Mouse (Mus musculus): ENCODE data around the gene Gsg1l. TPM values are rescaled to one million over a fixed set of nuclear protein-coding genes. Genes with fewer than 3 reads are reported as not detected.

Gsg1l gene
- polyA plus RNA-seq, 1 experiment: not detected

DNA sequence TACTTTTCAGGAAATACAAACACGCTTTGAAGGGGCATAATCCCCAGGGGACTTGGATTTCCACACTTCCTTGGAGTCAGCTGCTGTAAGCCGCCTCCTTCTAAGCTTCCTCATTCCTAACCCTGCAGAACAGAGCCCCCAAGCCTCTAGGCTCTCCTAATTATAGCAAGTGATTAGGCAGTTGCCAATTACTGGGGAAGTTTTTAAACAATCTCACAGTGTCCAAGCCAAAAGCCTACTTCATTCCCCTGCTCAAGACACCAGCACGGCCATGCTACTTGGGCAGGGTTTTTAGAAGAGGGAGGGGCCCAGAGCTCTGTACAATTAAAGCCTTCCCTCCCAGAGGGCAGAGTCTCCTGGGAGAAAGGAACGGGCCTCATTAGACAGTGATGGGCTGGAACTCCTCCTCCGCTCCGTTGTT lies 4.1 kb upstream of the Gsg1l start:
- Histone ChIP-seq H3K4me1 (ENCODE audit: control insufficient read depth, insufficient read depth, low read length) (no peaks in the 10 kb centered on the region), H3K9me3 (replicated peaks; ENCODE audit: control insufficient read depth, insufficient read depth, low read length, poor library complexity, severe bottlenecking) (no peaks in the 10 kb centered on the region), H3K4me3 (ENCODE audit: low read depth, low read length) (no peak overlapping the region), H3K27me3 (ENCODE audit: control insufficient read depth, insufficient read depth, low read length, poor library complexity, severe bottlenecking) (peaks cover 15% of the 10 kb centered on the region), H3K27ac (ENCODE audit: insufficient read depth, low read length) (no peak overlapping the region), H3K9ac (ENCODE audit: low read depth, poor library complexity, severe bottlenecking) (no peak overlapping the region), H3K36me3 (ENCODE audit: control insufficient read depth, insufficient read depth, low read length, poor library complexity, severe bottlenecking) (no peaks in the 10 kb centered on the region)
- TF ChIP-seq CTCF (IDR thresholded peaks at IDR 0.05; ENCODE audit: low read depth, low read length): no peak
- TF ChIP-seq POLR2A (IDR thresholded peaks at IDR 0.05; ENCODE audit: insufficient read depth, low read length): no peak
- TF ChIP-seq EP300 (IDR thresholded peaks at IDR 0.05; ENCODE audit: insufficient read depth, low read depth, low read length): no peak

DNA sequence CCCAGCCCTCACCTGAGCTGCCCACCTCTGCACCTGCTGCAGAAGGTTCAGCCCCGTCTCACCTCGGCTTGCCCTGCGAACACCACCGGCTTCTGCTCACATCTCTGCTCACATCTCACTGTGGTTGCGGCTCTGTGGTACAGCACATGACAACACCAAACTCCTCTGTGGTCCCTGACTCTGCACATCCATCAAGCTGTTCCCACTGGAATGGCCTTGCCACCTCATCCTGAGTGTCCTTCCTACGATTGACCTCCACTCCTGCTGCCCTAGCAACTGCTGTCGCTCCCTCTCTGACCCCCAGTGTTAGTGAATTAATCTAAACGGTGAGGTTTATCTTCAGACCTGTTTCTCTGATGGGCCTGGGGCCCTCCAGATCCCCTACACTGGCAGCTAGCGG lies 2.9 kb upstream of the Gsg1l start:
- H3K9ac ChIP-seq (ENCODE audit: low read depth, poor library complexity, severe bottlenecking): no peak overlapping the region
- no peaks in the 10 kb centered on the region for H3K36me3 ChIP-seq (ENCODE audit: control insufficient read depth, insufficient read depth, low read length, poor library complexity, severe bottlenecking)
- H3K4me3 ChIP-seq (ENCODE audit: low read depth, low read length): no peak overlapping the region
- no peaks in the 10 kb centered on the region for H3K4me1 ChIP-seq (ENCODE audit: control insufficient read depth, insufficient read depth, low read length)
- TF ChIP-seq POLR2A (IDR thresholded peaks at IDR 0.05; ENCODE audit: insufficient read depth, low read length): no peak
- TF ChIP-seq EP300 (IDR thresholded peaks at IDR 0.05; ENCODE audit: insufficient read depth, low read depth, low read length): no peak
- TF ChIP-seq CTCF (IDR thresholded peaks at IDR 0.05; ENCODE audit: low read depth, low read length): no peak
- no peaks in the 10 kb centered on the region for H3K9me3 ChIP-seq (replicated peaks; ENCODE audit: control insufficient read depth, insufficient read depth, low read length, poor library complexity, severe bottlenecking)
- no peak overlapping the region for H3K27ac ChIP-seq (ENCODE audit: insufficient read depth, low read length)
- H3K27me3 ChIP-seq (ENCODE audit: control insufficient read depth, insufficient read depth, low read length, poor library complexity, severe bottlenecking): peaks cover 18% of the 10 kb centered on the region

DNA sequence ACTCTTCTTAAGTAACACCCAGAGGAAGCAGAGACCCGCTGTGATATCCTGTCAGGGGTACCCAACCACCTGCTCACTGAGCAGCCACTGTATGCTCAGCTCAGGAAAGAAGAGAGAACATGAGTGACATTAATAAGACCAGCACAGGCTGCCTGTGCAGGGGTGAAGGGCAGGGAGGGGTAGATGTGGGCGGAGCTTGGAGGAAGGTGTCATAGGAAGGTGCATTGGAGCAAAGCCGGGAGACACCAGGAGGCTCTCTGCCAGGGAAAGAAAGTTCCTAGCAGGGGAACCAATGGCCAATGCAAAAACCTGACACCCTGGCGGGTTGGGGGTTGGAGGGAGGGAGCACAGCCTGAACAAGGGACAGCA lies 1.8 kb upstream of the Gsg1l start:
- peaks cover 18% of the 10 kb centered on the region for H3K27me3 ChIP-seq (ENCODE audit: control insufficient read depth, insufficient read depth, low read length, poor library complexity, severe bottlenecking)
- H3K4me3 ChIP-seq (ENCODE audit: low read depth, low read length): no peak overlapping the region
- no peak for TF ChIP-seq EP300 (IDR thresholded peaks at IDR 0.05; ENCODE audit: insufficient read depth, low read depth, low read length)
- no peak for TF ChIP-seq CTCF (IDR thresholded peaks at IDR 0.05; ENCODE audit: low read depth, low read length)
- TF ChIP-seq POLR2A (IDR thresholded peaks at IDR 0.05; ENCODE audit: insufficient read depth, low read length): no peak
- no peak overlapping the region for H3K9ac ChIP-seq (ENCODE audit: low read depth, poor library complexity, severe bottlenecking)
- H3K4me1 ChIP-seq (ENCODE audit: control insufficient read depth, insufficient read depth, low read length): no peaks in the 10 kb centered on the region
- H3K27ac ChIP-seq (ENCODE audit: insufficient read depth, low read length): no peak overlapping the region
- H3K36me3 ChIP-seq (ENCODE audit: control insufficient read depth, insufficient read depth, low read length, poor library complexity, severe bottlenecking): no peaks in the 10 kb centered on the region
- no peaks in the 10 kb centered on the region for H3K9me3 ChIP-seq (replicated peaks; ENCODE audit: control insufficient read depth, insufficient read depth, low read length, poor library complexity, severe bottlenecking)

GRCm38 (mm10) chr7:126083341-126083979 lies 1.2 kb upstream of the Gsg1l start:
- Histone ChIP-seq H3K4me1 (ENCODE audit: control insufficient read depth, insufficient read depth, low read length) (no peaks in the 10 kb centered on the region), H3K9ac (ENCODE audit: low read depth, poor library complexity, severe bottlenecking) (no peak overlapping the region), H3K9me3 (replicated peaks; ENCODE audit: control insufficient read depth, insufficient read depth, low read length, poor library complexity, severe bottlenecking) (no peaks in the 10 kb centered on the region), H3K27me3 (ENCODE audit: control insufficient read depth, insufficient read depth, low read length, poor library complexity, severe bottlenecking) (peaks cover 18% of the 10 kb centered on the region), H3K4me3 (ENCODE audit: low read depth, low read length) (no peak overlapping the region), H3K36me3 (ENCODE audit: control insufficient read depth, insufficient read depth, low read length, poor library complexity, severe bottlenecking) (no peaks in the 10 kb centered on the region), H3K27ac (ENCODE audit: insufficient read depth, low read length) (no peak overlapping the region)
- TF ChIP-seq POLR2A (IDR thresholded peaks at IDR 0.05; ENCODE audit: insufficient read depth, low read length) (no peak), CTCF (IDR thresholded peaks at IDR 0.05; ENCODE audit: low read depth, low read length) (no peak), EP300 (IDR thresholded peaks at IDR 0.05; ENCODE audit: insufficient read depth, low read depth, low read length) (no peak)

- H3K27me3 ChIP-seq (ENCODE audit: control insufficient read depth, insufficient read depth, low read length, poor library complexity, severe bottlenecking): peaks cover 18% of the 10 kb centered on the region
- no peaks in the 10 kb centered on the region for H3K36me3 ChIP-seq (ENCODE audit: control insufficient read depth, insufficient read depth, low read length, poor library complexity, severe bottlenecking)
- TF ChIP-seq EP300 (IDR thresholded peaks at IDR 0.05; ENCODE audit: insufficient read depth, low read depth, low read length) (no peak), POLR2A (IDR thresholded peaks at IDR 0.05; ENCODE audit: insufficient read depth, low read length) (no peak), CTCF (IDR thresholded peaks at IDR 0.05; ENCODE audit: low read depth, low read length) (no peak)
- peak overlapping the region; percentile 67 for H3K9ac ChIP-seq (ENCODE audit: low read depth, poor library complexity, severe bottlenecking)
- H3K9me3 ChIP-seq (replicated peaks; ENCODE audit: control insufficient read depth, insufficient read depth, low read length, poor library complexity, severe bottlenecking): no peaks in the 10 kb centered on the region
- peak overlapping the region; percentile 58 for H3K4me3 ChIP-seq (ENCODE audit: low read depth, low read length)
- no peak overlapping the region for H3K27ac ChIP-seq (ENCODE audit: insufficient read depth, low read length)
- no peaks in the 10 kb centered on the region for H3K4me1 ChIP-seq (ENCODE audit: control insufficient read depth, insufficient read depth, low read length)
Observed at GRCm38 (mm10) chr7:126081727-126082285, 405 bp downstream of the Gsg1l start.

GRCm38 (mm10) chr7:126080949-126081654 lies 1.1 kb downstream of the Gsg1l start:
- Histone ChIP-seq H3K9me3 (replicated peaks; ENCODE audit: control insufficient read depth, insufficient read depth, low read length, poor library complexity, severe bottlenecking) (no peaks in the 10 kb centered on the region), H3K4me1 (ENCODE audit: control insufficient read depth, insufficient read depth, low read length) (no peaks in the 10 kb centered on the region), H3K27me3 (ENCODE audit: control insufficient read depth, insufficient read depth, low read length, poor library complexity, severe bottlenecking) (peaks cover 18% of the 10 kb centered on the region), H3K4me3 (ENCODE audit: low read depth, low read length) (peak overlapping the region; percentile 58), H3K36me3 (ENCODE audit: control insufficient read depth, insufficient read depth, low read length, poor library complexity, severe bottlenecking) (no peaks in the 10 kb centered on the region), H3K27ac (ENCODE audit: insufficient read depth, low read length) (no peak overlapping the region), H3K9ac (ENCODE audit: low read depth, poor library complexity, severe bottlenecking) (peak overlapping the region; percentile 67; the same call in 1 of the 2 replicates)
- TF ChIP-seq CTCF (IDR thresholded peaks at IDR 0.05; ENCODE audit: low read depth, low read length) (no peak), POLR2A (IDR thresholded peaks at IDR 0.05; ENCODE audit: insufficient read depth, low read length) (no peak), EP300 (IDR thresholded peaks at IDR 0.05; ENCODE audit: insufficient read depth, low read depth, low read length) (no peak)

Data from ES-Bruce4 (cell line).